Mouse (Mus musculus): ENCODE measurements around the gene Ssmem1.

Ssmem1 gene

GRCm38 (mm10) chr6:30509265-30510239 lies at the start of gene Ssmem1, which contains the start of gene Tmem209:
Gene Ssmem1, plus strand, starts transcription at chr6:30509849.
Gene Tmem209, minus strand, starts transcription at chr6:30509783.
- peak; percentile 97 for DNase-seq (ENCODE audit: low spot score in 2 of 2)

DNA sequence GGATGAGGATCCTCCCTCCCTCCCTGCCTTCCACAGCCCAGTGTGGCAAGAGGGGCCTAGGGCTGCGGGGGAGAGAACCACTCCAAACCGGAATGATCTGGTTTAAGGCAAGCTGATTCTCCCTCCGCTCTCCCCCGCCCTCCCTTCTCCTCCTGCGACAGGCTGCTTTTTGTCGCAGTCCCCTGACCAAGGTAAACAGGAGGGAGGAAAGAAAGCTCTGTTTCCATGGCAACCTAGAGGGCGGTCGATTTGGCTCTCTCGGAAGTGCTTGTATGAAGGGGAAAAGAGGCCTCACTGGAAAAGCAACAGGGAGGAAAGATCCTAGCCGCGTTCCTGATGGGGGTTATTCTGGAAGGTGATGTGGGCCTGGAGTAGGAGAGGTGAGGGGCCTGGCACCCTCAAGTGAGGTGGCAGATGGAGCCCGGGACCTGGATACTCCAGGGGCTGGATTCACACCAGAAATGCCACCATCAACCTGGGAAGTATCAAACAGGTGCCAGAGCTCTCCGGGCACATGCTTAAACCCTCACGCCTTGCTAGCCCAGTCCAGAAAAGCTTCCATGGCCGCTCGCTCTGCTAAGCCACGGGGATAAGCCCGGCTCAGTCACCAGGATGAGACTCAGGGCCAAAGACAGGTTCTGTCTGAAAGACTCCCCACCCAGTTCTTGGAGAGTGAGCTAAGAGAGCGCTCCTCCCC lies 48.8 kb upstream of the Ssmem1 start:
- peak; percentile 56 to 72 for DNase-seq (ENCODE audit: low spot score in 2 of 2)

DNA sequence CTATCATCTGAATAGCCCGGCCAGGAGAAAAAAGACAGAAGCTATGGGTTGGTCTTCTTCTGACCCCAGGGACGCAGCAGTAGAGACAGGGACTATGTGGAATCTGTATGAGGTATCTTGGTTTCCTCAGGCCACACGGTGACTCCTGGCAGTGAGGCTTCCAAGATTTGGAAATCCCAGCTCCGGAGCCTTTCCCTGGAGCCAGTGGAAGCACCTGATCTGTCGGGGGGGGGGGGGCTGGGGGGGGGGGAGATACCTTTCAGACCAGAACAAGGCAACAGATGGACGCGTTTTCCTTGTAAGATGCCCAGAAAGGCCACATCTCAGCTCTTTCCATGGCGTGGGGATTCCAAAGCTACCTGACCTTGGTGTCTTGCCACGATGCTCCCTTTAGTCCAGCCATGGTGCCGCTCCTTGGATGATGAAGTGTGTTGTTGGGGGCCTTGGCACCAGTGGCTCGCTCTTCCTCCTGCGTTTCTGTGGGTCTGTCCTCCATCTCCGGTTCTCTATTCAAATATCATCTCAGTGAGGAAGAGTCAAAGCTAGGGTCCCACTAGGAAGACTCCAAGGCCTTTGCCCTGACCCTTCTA lies 47.8 kb upstream of the Ssmem1 start:
- DNase-seq (ENCODE audit: low spot score in 2 of 2) = no peak

DNA sequence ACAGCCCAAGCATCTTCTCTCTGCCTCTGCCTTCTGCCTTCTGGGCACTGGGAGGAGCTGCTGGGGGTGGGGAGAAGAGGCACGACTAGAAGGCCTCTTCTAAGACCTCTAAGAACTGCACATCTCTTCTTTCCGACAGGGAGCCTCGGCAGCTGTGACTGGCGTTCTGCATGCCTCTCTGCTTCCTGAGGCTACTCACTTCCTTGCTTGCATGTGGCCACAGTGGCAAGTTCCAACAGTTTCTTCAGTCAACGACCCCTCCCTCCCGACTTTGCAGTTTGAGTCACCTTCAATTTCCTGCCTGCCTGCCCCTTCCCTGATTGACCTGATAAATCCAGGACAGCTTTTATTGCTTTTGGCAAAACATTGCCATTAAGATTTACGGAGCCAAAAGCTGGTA lies 46.8 kb upstream of the Ssmem1 start:
- DNase-seq (ENCODE audit: low spot score in 2 of 2) = no peak

- no peak for DNase-seq (ENCODE audit: low spot score in 2 of 2)
These were observed 44.1 kb upstream of the Ssmem1 start for GRCm38 (mm10) chr6:30465586-30465985.

- no peak for DNase-seq (ENCODE audit: low spot score in 2 of 2)
These were observed 41.6 kb upstream of the Ssmem1 start for GRCm38 (mm10) chr6:30468058-30468457.

GRCm38 (mm10) chr6:30468684-30469083 lies 41.0 kb upstream of the Ssmem1 start:
- peak in 1 of 2 experiments; percentile 61 for DNase-seq (ENCODE audit: low spot score in 2 of 2)

DNA sequence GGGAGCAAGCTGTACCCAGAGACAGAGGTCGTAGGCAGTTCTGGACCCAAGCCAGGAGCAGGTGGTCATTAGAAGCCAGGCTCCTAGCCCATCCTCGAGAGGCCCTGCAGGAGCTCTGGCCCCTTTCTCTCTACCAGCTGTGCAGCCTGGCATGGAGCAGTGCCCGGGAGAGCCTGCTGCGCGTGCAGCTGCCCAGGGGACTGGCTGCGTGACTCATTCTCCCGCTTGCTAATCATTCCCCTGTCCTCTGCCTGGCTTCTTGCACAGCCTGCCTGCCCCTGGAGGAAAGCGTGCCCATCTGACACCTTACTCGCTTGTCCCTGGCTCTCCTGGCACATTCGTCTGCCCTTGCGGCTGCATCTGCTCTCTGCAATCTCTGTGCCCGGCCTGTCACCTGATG lies 40.3 kb upstream of the Ssmem1 start:
- DNase-seq (ENCODE audit: low spot score in 2 of 2) = peak in 1 of 2 experiments; percentile 74

- no peak for DNase-seq (ENCODE audit: low spot score in 2 of 2)
These were observed 37.9 kb upstream of the Ssmem1 start for GRCm38 (mm10) chr6:30471706-30472105.

GRCm38 (mm10) chr6:30476025-30476765 lies 33.5 kb upstream of the Ssmem1 start:
- no peak for DNase-seq (ENCODE audit: low spot score in 2 of 2)

DNA sequence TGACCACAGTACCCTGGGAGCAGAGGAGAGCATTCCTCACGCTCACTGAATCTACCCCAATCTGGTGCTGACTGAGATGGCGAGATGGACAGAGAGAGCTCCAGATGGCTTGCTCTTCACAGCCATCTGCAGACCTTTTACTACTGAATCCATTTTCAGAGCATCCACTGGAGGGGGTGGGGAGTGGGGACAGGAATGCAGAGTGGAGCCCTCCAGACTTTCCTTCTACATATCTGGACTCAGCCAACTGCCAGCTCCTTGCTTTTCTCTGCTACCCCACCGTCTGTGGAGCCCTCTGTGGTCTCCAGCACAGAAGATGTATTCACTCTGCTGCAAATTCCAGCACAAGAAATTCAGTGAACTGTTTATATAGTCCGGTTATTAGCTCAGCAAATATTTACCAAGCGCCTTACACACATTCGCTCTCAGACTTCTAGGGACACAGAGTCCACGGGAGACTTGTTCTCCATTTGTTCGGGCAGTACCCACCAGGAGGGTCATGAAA lies 32.4 kb upstream of the Ssmem1 start:
- DNase-seq (ENCODE audit: low spot score in 2 of 2) = peak in 1 of 2 experiments; percentile 39

GRCm38 (mm10) chr6:30477784-30478183 lies 31.9 kb upstream of the Ssmem1 start:
- no peak for DNase-seq (ENCODE audit: low spot score in 2 of 2)

GRCm38 (mm10) chr6:30479418-30479817 lies 30.2 kb upstream of the Ssmem1 start:
- DNase-seq (ENCODE audit: low spot score in 2 of 2) = no peak

GRCm38 (mm10) chr6:30482908-30483307 lies 26.7 kb upstream of the Ssmem1 start:
- no peak for DNase-seq (ENCODE audit: low spot score in 2 of 2)

DNA sequence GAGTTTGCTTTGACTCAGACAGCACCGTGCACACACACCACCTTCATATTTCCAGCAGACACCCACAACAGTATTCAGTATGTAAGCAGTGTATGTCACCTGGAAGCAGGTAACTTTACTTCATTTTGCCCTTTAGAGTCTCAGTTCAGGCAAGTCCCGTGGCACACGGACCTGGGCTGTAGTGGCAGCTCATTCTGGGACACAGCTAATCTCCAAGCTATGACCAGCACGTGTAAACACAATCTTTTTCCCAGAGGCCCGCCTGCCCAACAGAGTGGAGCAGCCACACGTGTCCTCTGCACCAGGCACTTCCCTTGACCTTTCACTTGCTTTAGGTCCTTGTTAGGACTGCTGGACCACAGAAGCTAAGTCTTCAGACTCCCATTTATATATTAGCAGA lies 23.1 kb upstream of the Ssmem1 start:
- DNase-seq (ENCODE audit: low spot score in 2 of 2) = no peak

DNA sequence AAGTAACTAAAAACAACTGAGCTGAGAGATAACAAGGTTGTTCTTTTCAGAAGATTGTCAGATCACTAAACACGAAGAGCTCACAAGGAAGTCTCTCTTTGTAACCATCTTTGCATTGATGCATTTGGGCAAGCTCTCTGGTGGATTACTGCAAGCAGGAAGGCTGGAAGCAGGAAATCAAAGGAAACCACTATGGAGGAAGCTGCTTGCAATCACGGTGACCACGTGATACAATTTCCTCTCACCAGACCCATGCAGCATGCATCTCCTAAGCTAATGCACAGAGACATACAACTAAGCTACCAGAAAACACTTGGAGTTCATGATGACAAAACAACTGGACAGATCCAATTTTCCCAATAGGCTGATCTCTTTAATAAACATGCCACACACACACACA lies 10.6 kb upstream of the Ssmem1 start:
- no peak for DNase-seq (ENCODE audit: low spot score in 2 of 2)

DNA sequence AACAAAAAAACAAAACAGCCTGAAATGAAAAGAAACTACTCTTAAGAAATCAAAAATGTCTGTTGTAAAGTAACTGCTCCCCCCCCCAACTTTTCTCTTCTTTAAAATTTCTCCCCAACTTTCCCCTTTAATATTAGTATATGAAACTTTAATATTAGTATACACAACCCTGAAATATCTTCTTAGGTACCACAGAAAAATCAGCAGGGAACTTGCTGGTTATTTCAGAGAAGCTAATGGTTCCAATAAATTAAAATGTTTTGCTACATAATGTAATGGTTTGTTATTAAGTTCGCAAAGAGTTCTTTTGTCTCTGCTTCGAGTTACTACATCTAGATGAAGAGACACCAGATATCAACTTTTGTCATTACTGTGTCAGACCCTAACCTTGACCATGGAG lies 825 bp upstream of the Ssmem1 start:
- no peak for DNase-seq (ENCODE audit: low spot score in 2 of 2)

DNA sequence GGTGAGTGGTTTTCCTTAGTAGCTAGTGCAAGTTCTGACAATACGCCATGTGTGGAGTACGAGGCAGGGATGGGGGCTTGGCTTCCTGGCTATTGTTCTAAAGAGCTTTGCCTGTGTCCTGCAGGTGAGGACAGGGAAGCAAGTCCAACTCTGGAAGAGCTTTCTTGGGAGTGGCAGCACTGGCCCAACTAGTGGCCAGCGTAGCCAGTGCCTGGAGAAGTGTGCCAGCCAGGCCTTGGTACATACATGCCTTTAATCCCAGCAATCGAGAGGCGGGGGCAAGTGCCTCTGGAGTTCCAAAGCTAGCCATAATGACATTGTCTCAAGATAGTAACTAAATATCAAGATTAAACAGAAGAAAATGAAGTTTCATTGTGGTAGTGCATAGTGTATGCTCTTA lies 642 bp downstream of the Ssmem1 start:
- DNase-seq (ENCODE audit: low spot score in 2 of 2) = peak in 1 of 2 experiments; percentile 4

DNA sequence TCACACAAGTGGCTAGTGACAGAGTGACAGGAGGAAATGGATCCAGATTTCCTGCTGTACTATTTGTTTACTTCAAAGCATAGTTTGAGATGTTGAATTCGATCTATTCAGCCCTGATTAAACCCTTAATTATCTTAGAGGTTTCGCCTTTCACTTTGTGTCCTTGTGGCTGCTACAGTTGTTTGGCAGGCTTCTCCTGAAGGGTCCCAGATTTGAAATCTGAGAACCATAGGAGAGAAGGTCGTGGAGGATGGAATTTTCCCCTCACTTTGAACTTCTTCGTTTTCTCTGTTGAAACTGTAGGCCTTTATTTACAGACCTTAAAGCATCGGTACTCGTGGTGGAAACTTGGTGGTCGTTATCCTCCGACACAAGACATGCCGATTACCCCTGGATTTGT lies 4.6 kb downstream of the Ssmem1 start:
- no peak for DNase-seq (ENCODE audit: low spot score in 2 of 2)

DNA sequence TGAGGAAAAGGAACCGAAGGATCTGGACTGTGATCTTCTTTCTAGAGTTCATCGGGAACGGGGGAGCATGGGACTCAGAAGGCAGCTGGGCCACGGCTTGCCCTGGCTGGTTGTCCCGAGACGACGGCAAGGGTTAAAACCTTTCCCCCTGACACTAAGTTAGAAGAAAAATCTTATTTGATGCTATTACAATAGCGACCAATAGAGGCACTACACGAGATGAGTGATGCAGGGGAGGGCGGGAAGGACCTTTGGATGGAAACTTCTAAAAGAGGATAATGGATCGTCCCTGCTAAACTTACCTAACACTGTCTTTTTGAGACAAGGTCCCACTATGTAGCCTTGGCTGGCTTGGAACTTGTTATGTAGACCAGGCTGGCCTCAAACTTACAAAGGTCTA lies 10.8 kb downstream of the Ssmem1 start:
- no peak for DNase-seq (ENCODE audit: low spot score in 2 of 2)
